Mouse (Mus musculus) kidney, postnatal 25 days (tissue): ENCODE results near the gene Myo1d.

Experiments used
- DNase-seq, 2 experiments: peaks; one replicate each; pipeline ENCODE4 v3.0.0; 2021; ENCODE audit warnings: mixed read lengths in 2 of 2

Gene Myo1d

GRCm38 (mm10) chr11:80718036-80718435, 61.8 kb downstream of the Myo1d start:
- no peak for DNase-seq

DNA sequence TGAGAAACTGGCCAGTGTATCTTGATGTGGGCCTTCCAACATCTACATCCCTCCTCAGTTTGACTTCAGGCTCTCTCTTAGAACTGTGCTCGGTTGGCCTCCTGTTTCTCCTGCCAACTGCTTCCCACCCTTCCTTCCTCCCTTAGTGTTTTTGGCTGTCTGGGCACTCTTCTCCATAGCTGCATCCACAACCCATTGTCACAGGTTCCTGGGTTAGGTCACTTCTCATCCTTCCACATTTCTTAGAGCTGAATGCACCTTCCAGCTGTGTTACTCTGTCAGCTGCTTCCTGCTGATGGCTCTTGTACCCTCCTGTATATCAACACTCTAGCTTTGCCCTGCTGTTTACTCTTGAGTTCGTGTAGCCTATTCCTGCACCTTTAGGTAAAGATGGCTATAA, 64.7 kb downstream of the Myo1d start:
- DNase-seq: peak; percentile 25 to 69

DNA sequence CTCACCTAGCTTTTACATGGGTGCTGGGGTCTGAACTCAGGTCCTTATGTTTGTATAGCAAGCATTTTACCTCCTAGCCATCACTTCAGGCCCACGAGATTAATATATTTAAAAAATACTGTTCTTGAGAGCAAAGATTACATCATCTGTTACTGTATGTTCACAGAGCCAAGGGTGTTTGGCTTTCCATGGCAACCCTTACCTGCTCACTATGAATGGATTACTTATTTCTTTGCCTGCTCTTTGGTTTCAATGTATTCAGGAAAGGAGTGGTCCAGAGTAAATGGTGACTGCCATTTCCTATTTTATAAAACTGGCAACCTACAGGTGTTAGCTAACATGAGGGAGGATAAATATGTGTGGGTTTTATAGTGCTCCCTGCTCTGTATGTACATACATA, 66.1 kb downstream of the Myo1d start:
- no peak for DNase-seq

- DNase-seq: no peak
Measured at GRCm38 (mm10) chr11:80712201-80712600, 67.6 kb downstream of the Myo1d start.

- peak; percentile 69 to 76 for DNase-seq
Measured at GRCm38 (mm10) chr11:80711336-80711735, 68.5 kb downstream of the Myo1d start.

DNA sequence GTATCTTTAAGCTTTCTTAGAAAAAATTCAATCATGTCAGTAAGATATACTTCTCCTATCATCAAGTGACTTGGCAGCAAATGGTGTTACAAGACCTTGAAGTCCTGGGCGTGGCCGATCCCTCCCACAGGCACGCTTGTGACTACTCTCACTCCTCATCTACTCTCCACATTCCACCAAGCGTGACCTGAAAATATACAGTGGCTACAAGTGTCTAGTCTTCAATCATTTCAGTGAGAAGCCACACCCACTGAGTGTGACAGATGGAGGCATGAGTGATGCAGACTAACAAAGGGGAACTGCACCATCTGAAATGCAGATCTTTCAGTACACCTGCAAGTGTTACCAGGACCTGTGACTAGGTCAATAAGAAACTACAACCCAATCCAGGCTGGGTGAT, 79.2 kb downstream of the Myo1d start:
- no peak for DNase-seq

DNA sequence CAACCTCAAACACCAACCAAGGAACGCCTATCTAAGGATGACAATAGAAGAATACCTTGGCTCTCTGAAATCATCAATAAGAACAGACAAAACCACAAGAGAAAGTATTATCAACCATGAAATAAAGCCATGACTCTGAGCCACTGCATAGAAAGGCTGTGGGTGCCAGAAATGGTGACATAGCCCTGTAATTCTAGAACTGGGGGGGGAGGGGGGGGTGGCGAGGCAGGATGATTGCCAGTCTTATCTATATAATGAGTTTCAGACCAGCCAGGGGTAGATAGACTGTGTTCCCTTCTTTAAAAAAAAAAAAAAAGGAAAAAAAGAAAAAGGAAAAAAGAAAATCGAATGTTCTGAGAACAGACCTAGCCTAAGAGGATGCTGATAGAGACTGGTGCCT, 81.1 kb downstream of the Myo1d start:
- no peak for DNase-seq

DNA sequence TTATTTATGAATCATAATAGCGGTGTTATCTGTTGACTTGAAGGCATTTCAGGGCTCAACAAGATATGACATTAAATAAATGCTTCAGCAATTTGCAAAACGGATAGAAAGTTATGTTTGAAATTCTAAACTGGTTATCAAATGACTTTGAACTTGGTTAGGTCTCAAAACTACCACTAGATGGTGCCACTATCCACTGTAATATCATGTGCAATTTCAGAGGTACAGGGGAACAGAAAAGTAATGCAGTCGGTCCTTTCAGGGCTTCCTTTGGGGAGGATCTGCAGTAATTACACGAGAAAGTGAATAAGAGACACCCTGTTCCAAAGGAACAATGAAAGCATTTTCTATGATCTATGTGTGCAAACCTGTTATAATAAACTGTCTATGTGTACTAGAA, 83.5 kb downstream of the Myo1d start:
- DNase-seq: peak in 1 of 2 experiments; percentile 28

DNA sequence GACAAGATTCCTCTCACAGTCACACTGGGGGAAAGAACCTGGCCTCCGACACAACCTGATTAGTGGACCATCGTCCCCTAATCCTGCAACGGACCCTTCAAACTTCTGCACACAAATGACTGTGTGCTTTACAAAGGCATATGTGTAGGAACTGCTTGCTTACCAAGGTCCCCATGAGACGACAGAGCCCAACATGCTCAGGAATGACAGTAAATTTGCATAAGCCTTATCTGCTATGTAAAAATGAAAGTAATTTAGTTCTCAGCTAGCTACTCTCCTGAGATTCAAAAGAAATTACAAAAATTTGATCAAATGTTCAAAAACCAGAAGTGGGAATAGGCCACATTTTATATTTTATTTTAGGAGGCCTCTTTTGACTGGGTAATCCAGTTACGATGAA, 95.2 kb downstream of the Myo1d start:
- no peak for DNase-seq

- peak; percentile 26 to 52 for DNase-seq
Measured at GRCm38 (mm10) chr11:80682745-80683144, 97.1 kb downstream of the Myo1d start.

DNA sequence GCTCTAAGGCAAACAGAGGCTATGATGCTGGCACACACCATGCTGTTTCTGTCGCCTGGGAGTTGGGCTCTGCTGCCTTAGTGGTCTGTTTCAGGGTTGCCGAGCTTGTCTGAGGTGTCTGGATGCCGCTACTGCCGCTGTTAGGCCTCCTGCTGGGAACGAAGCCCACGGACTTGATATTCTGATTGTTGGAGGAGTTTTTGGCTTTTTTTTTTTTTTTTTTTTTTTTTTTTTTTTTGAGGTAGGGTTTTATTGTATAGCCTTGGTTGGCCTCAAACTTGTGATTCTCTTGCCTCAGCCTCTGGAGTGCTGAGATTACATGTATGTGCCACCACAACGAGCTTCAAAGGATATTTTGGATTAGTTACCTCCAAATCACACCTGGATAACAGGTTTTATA, 106.8 kb downstream of the Myo1d start:
- DNase-seq: no peak

- DNase-seq: no peak
Measured at GRCm38 (mm10) chr11:80670391-80670790, 109.4 kb downstream of the Myo1d start.

- DNase-seq: no peak
Measured at GRCm38 (mm10) chr11:80669934-80670333, 109.9 kb downstream of the Myo1d start.

DNA sequence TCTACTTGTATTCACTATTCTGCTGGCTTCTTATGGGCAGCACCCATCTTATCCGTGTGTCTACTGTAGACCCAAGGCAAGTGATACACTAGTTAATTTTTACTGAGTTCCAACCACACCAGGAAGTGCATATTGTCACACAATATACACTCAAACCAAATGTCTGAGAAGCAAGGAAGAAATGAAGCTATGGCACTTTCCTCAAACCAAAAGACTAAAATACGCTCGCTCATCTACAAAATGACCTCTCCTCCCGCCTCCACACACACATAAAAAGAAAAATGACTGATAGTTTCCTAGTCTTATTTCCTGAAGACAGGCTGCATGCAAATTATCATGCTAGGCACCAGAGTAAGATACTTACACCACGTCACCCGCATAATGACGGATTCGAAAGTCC, 113.6 kb downstream of the Myo1d start:
- DNase-seq: no peak

- no peak for DNase-seq
Measured at GRCm38 (mm10) chr11:80664261-80664660, 115.6 kb downstream of the Myo1d start.

- DNase-seq: no peak
Measured at GRCm38 (mm10) chr11:80645111-80645510, 134.7 kb downstream of the Myo1d start.

GRCm38 (mm10) chr11:80628992-80629865, 150.6 kb downstream of the Myo1d start:
- no peak for DNase-seq

DNA sequence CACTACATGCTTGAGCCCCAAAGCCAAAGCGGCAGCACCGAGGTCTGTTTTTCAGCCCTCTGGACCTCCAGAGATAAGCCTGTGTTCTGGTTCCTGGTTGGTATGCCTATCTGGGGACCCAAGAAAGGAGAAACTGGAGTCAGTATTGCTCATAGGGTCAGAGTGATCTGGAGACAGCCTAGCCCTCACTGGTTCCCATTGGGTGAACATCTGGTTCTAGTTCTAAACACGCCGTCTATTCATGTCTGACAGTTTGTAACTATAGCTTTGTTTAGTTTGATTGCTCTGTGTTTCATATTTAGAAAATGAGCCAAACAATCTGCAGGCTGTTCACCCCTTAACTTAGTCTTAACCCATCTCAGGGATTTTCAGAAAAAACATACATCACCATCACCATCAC, 151.2 kb downstream of the Myo1d start:
- no peak for DNase-seq

DNA sequence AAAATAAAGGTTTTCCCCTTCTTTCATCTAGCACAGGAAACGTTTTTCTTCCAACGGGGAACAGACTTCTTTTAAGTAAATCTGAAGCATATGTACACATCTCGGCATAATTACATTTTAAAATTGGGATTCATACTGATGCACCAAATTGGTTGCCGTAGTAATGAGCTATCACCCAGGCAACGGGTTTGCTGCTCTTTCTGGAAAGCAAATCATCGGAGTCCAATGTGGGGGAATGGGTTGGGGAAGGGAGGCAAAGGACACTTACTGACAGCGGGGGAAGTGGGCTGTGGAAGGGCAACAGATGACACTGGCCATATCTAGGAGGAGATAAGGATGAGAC, 156.8 kb downstream of the Myo1d start:
- DNase-seq: no peak

GRCm38 (mm10) chr11:80622233-80623037, 157.4 kb downstream of the Myo1d start:
- no peak for DNase-seq

DNA sequence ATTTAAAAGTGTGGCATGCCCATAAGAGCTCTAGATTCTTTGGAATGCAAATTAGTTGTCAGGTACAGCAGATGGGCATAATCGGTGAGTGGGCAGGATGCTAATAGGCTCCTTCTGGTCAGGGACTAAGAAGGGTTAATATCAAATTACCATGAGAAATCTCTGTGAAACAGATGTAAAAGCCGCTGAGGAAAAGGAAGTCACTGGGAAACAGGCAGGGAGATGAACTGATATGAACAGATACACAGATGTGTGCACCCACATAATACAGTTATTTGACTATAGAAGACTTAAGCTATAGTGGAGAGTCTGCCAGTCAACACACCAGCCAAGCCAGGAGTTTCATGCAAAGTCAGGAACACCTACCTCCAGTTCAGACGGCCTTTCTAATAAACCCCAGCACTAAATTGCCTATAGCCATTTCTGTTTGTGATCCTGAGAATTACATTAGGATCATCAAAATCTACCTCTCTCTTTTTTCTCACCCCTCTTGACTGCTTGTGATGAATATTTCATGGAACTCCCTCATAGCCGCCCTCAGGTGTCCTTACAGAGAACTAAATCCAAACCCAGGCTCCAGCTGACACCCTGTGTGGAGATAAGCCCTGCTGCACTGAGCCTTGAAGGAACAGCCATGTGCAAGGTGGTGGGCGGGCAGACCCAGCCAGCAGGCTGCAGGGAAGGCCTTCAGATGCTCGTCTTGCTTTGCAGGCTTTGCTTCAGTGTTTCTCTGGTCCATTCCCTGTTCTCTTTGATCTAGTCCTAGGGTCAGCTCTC, 164.7 kb downstream of the Myo1d start:
- DNase-seq: no peak

DNA sequence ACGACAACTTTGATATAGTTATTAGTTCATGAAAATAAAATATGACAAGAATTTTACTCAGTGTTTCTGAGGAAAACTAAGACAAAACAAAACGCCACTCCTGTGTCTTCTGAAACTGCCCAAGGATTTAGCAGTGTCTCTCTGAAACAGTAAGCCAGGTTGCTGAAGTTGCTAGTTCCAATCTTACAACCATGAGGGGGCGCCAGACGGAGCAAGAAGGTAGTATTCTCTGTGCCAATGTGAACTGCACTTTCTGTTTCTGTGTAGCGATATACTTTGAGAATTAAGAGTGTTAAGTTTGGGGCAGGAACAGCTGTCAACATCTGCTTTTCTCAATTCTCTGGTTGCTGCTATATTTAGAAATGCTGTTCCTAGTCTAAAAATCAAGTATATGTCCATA, 165.4 kb downstream of the Myo1d start:
- DNase-seq: peak in 1 of 2 experiments; percentile 63

GRCm38 (mm10) chr11:80613534-80613933, 166.3 kb downstream of the Myo1d start:
- peak in 1 of 2 experiments; percentile 17 for DNase-seq
